Mouse (Mus musculus): ENCODE measurements at regions not wholly inside any gene's neighbourhood (a gene's known extent, or its start where the extent isn't known, plus 50 kb on each side); places are given as distances from the start of the nearest gene placed in this dataset.

DNA sequence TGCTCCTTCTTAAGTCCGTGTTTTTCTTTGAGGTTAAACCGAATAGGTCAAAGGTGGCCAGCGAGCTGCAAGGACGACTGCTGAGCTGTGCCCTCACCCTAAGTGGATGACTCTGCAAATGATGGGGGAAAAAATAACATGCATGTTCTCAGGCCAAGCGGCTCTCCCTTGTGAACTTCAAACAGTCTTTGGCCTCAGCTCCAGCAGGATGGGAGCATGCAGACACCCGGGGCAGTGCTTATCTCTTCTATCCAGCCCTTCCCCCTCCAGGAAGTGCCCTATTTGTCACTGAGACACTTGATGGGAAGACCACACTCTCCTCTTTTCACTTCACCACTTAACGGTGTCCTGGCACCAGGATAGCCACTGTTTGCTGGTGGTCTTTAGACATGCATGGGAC, 157.3 kb upstream of the Serp2 start:
- no peak for TF ChIP-seq CTCF (IDR thresholded peaks at IDR 0.05)
- peak; percentile 63 for TF ChIP-seq EP300 (IDR thresholded peaks at IDR 0.05)
